Mouse (Mus musculus): Measurements from ENCODE around the gene Wtap. TPM values are rescaled to one million over a fixed set of nuclear protein-coding genes. Genes with fewer than 3 reads are reported as not detected.
"Not testable (repeated sequence)": the region's sequence is repeated elsewhere in the genome, so short reads cannot be mapped to it uniquely, and the experiment has no call there.

The Wtap gene
- polyA plus RNA-seq, 1 experiment = 57.6 TPM

- no peak overlapping the region for H3K4me3 ChIP-seq (replicated peaks; ENCODE audit: insufficient read depth, low read depth, low read length)
- 97% methylated on average over 5 of the region's 5 CpGs for WGBS
- no peaks in the 10 kb centered on the region for H3K4me1 ChIP-seq (ENCODE audit: control insufficient read depth, insufficient read depth, low read length)
- TF ChIP-seq CTCF (IDR thresholded peaks at IDR 0.05; ENCODE audit: borderline replicate concordance, insufficient read depth, low read depth, low read length) = no peak
- no peak for TF ChIP-seq POLR2A (IDR thresholded peaks at IDR 0.05; ENCODE audit: borderline replicate concordance, insufficient read depth, low read length)
- DNase-seq = no peak
- no peak overlapping the region for H3K27ac ChIP-seq (ENCODE audit: insufficient read depth, low read length)
- H3K27me3 ChIP-seq (ENCODE audit: control insufficient read depth, insufficient read depth, low read length) = no peaks in the 10 kb centered on the region
Observed at GRCm38 (mm10) chr17:12949669-12950068, 44.3 kb downstream of the Wtap start.

GRCm38 (mm10) chr17:12942459-12943162, 51.4 kb downstream of the Wtap start:
- Histone ChIP-seq H3K4me1 (ENCODE audit: control insufficient read depth, insufficient read depth, low read length) (peaks cover 3% of the 10 kb centered on the region), H3K4me3 (replicated peaks; ENCODE audit: insufficient read depth, low read depth, low read length) (no peak overlapping the region), H3K27me3 (ENCODE audit: control insufficient read depth, insufficient read depth, low read length) (no peaks in the 10 kb centered on the region), H3K27ac (ENCODE audit: insufficient read depth, low read length) (no peak overlapping the region)
- TF ChIP-seq POLR2A (IDR thresholded peaks at IDR 0.05; ENCODE audit: borderline replicate concordance, insufficient read depth, low read length) = no peak
- no peak for TF ChIP-seq CTCF (IDR thresholded peaks at IDR 0.05; ENCODE audit: borderline replicate concordance, insufficient read depth, low read depth, low read length)
- WGBS = 93% methylated on average over 6 of the region's 6 CpGs
- DNase-seq = no peak

- Histone ChIP-seq H3K27ac (ENCODE audit: insufficient read depth, low read length) (no peak overlapping the region), H3K27me3 (ENCODE audit: control insufficient read depth, insufficient read depth, low read length) (no peaks in the 10 kb centered on the region), H3K4me1 (ENCODE audit: control insufficient read depth, insufficient read depth, low read length) (peaks cover 3% of the 10 kb centered on the region), H3K4me3 (replicated peaks; ENCODE audit: insufficient read depth, low read depth, low read length) (no peak overlapping the region)
- TF ChIP-seq POLR2A (IDR thresholded peaks at IDR 0.05; ENCODE audit: borderline replicate concordance, insufficient read depth, low read length) (no peak), CTCF (IDR thresholded peaks at IDR 0.05; ENCODE audit: borderline replicate concordance, insufficient read depth, low read depth, low read length) (no peak)
- WGBS = 81% methylated on average over 8 of the region's 8 CpGs
- DNase-seq = no peak
Observed at GRCm38 (mm10) chr17:12941543-12942260, 52.3 kb downstream of the Wtap start.

- peak; percentile 59 to 68 for DNase-seq
- Histone ChIP-seq H3K4me1 (ENCODE audit: control insufficient read depth, insufficient read depth, low read length) (peaks cover 3% of the 10 kb centered on the region), H3K4me3 (replicated peaks; ENCODE audit: insufficient read depth, low read depth, low read length) (peak within 1 kb of the TSS; percentile 61), H3K27me3 (ENCODE audit: control insufficient read depth, insufficient read depth, low read length) (no peaks in the 10 kb centered on the region), H3K27ac (ENCODE audit: insufficient read depth, low read length) (no peak within 1 kb of the TSS)
- 5% methylated on average over 27 of the region's 27 CpGs for WGBS
- TF ChIP-seq POLR2A (IDR thresholded peaks at IDR 0.05; ENCODE audit: borderline replicate concordance, insufficient read depth, low read length) (no peak), CTCF (IDR thresholded peaks at IDR 0.05; ENCODE audit: borderline replicate concordance, insufficient read depth, low read depth, low read length) (no peak)
Observed at GRCm38 (mm10) chr17:12940151-12940805, 53.7 kb downstream of the Wtap start, which contains the start of gene Acat3. Gene Acat3 (minus strand): TSS chr17:12940600.

GRCm38 (mm10) chr17:12939377-12940148, 54.4 kb downstream of the Wtap start:
- not testable (repeated sequence) for H3K27me3 ChIP-seq (ENCODE audit: control insufficient read depth, insufficient read depth, low read length); H3K27ac ChIP-seq (ENCODE audit: insufficient read depth, low read length); DNase-seq; H3K4me1 ChIP-seq (ENCODE audit: control insufficient read depth, insufficient read depth, low read length)
- peak overlapping the region; percentile 61 for H3K4me3 ChIP-seq (replicated peaks; ENCODE audit: insufficient read depth, low read depth, low read length)
- WGBS = 6% methylated on average over 3 of the region's 12 CpGs

- no peak for TF ChIP-seq POLR2A (IDR thresholded peaks at IDR 0.05; ENCODE audit: borderline replicate concordance, insufficient read depth, low read length)
- no peak for TF ChIP-seq CTCF (IDR thresholded peaks at IDR 0.05; ENCODE audit: borderline replicate concordance, insufficient read depth, low read depth, low read length)
- no peak overlapping the region for H3K4me3 ChIP-seq (replicated peaks; ENCODE audit: insufficient read depth, low read depth, low read length)
- 48% methylated on average over 2 of the region's 2 CpGs for WGBS
- no peak overlapping the region for H3K27ac ChIP-seq (ENCODE audit: insufficient read depth, low read length)
- no peak for DNase-seq
- no peaks in the 10 kb centered on the region for H3K27me3 ChIP-seq (ENCODE audit: control insufficient read depth, insufficient read depth, low read length)
- H3K4me1 ChIP-seq (ENCODE audit: control insufficient read depth, insufficient read depth, low read length) = peaks cover 3% of the 10 kb centered on the region
Observed at GRCm38 (mm10) chr17:12938077-12938476, 55.9 kb downstream of the Wtap start.

GRCm38 (mm10) chr17:12937412-12937970, 56.5 kb downstream of the Wtap start:
- Histone ChIP-seq H3K4me1 (ENCODE audit: control insufficient read depth, insufficient read depth, low read length) (peaks cover 3% of the 10 kb centered on the region), H3K27ac (ENCODE audit: insufficient read depth, low read length) (no peak overlapping the region), H3K4me3 (replicated peaks; ENCODE audit: insufficient read depth, low read depth, low read length) (no peak overlapping the region), H3K27me3 (ENCODE audit: control insufficient read depth, insufficient read depth, low read length) (no peaks in the 10 kb centered on the region)
- DNase-seq = no peak
- 84% methylated on average over 2 of the region's 2 CpGs for WGBS
- no peak for TF ChIP-seq POLR2A (IDR thresholded peaks at IDR 0.05; ENCODE audit: borderline replicate concordance, insufficient read depth, low read length)
- no peak for TF ChIP-seq CTCF (IDR thresholded peaks at IDR 0.05; ENCODE audit: borderline replicate concordance, insufficient read depth, low read depth, low read length)
